In the genomic region with DNA sequence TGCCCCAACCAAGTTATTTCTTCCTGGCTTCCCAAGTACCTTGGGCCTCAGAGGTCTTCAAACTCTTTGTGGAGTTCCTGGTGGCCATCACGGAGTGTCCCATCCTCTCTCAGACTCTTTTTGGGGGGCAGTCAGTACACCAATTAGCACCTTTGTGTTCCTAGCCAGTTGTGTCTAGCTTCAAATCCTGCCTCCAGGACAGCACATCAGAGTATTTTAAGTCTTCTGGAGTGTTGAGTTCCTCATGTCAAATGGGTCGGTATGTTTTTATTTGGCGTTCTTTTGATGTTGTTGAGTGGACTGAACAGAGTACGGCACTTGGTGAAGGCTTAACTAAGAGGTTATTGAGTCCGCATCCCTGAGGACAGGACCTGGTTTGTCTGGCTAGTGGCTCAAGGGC, we compare ENCODE assay signal across 8 mouse cellular contexts. TPM values are rescaled to one million over a fixed set of nuclear protein-coding genes. Genes with fewer than 3 reads are reported as not detected.
DNase-seq lines count a peak whose midpoint lies in the region; ATAC-seq and TF ChIP-seq lines count a peak whose summit lies in the region.

No protein-coding gene starts in this region.

- peak overlapping the region; percentile 89 for H3K4me2 ChIP-seq in hindbrain, embryonic 14.5 days (replicated peaks)
- peak overlapping the region; percentile 77 for H3K4me2 ChIP-seq in midbrain, embryonic 15.5 days

- peak overlapping the region; percentile 40 for H3K27ac ChIP-seq in kidney, adult 2 months (ENCODE audit: insufficient read depth, low read depth, low read length)
- H3K27ac ChIP-seq in hindbrain, embryonic 14.5 days: peak overlapping the region; percentile 99
- H3K27ac ChIP-seq in midbrain, embryonic 15.5 days: peak overlapping the region; percentile 99

- no peak for TF ChIP-seq POLR2A in kidney, adult 2 months (IDR thresholded peaks at IDR 0.05; ENCODE audit: low read depth, low read length)

- peaks cover 46% of the 10 kb centered on the region for H3K4me1 ChIP-seq in kidney, adult 2 months (ENCODE audit: control insufficient read depth, insufficient read depth, low read length)
- peaks cover 49% of the 10 kb centered on the region for H3K4me1 ChIP-seq in hindbrain, embryonic 14.5 days (replicated peaks; ENCODE audit: control insufficient read depth, insufficient read depth, low read length)
- peaks cover 61% of the 10 kb centered on the region for H3K4me1 ChIP-seq in midbrain, embryonic 15.5 days

- H3K27me3 ChIP-seq in kidney, adult 2 months (replicated peaks; ENCODE audit: control insufficient read depth, insufficient read depth, low read length): no peaks in the 10 kb centered on the region
- no peaks in the 10 kb centered on the region for H3K27me3 ChIP-seq in hindbrain, embryonic 14.5 days (ENCODE audit: control insufficient read depth, insufficient read depth, low read length)
- H3K27me3 ChIP-seq in midbrain, embryonic 15.5 days (replicated peaks): no peaks in the 10 kb centered on the region

- ATAC-seq in hindbrain, embryonic 14.5 days (ENCODE audit: low FRiP score): peak; percentile 2; the same call in 1 of the 2 replicates
- ATAC-seq in midbrain, embryonic 15.5 days (replicated peaks): peak; percentile 32

- no peak for DNase-seq in kidney, adult 2 months
- DNase-seq in kidney, postnatal 25 days: no peak
- peak; percentile 38 for DNase-seq in embryo, embryonic 9.5 days (ENCODE audit: extremely low spot score)
- no peak for DNase-seq in hindbrain, embryonic 14.5 days (ENCODE audit: low spot score)
- DNase-seq in left cerebral cortex, adult 9 months (ENCODE audit: low spot score in 2 of 2): no peak
- no peak for DNase-seq in thymus, postnatal 10 days (ENCODE audit: low spot score in 2 of 2)
- DNase-seq in frontal cortex, postnatal 10 days (ENCODE audit: low spot score in 2 of 2): no peak

- TF ChIP-seq CTCF in kidney, adult 2 months (conservative IDR thresholded peaks at IDR 0.05; ENCODE audit: insufficient read depth, insufficient read length, low read depth, low read length): no peak

- WGBS in kidney, adult 2 months: 60% methylated on average over 5 of the region's 5 CpGs
- WGBS in hindbrain, embryonic 14.5 days: 63% methylated on average over 5 of the region's 5 CpGs
- WGBS in midbrain, embryonic 15.5 days: 46% methylated on average over 5 of the region's 5 CpGs

- H3K9ac ChIP-seq in hindbrain, embryonic 14.5 days: peak overlapping the region; percentile 99
- peak overlapping the region; percentile 98 for H3K9ac ChIP-seq in midbrain, embryonic 15.5 days

- H3K36me3 ChIP-seq in kidney, adult 2 months (ENCODE audit: control insufficient read depth, insufficient read depth, low read length): no peaks in the 10 kb centered on the region
- H3K36me3 ChIP-seq in hindbrain, embryonic 14.5 days (replicated peaks; ENCODE audit: control insufficient read depth, insufficient read depth): no peaks in the 10 kb centered on the region
- no peaks in the 10 kb centered on the region for H3K36me3 ChIP-seq in midbrain, embryonic 15.5 days (replicated peaks)

- peak overlapping the region; percentile 23; the same call in 1 of the 2 replicates for H3K4me3 ChIP-seq in kidney, adult 2 months (ENCODE audit: insufficient read depth, low read depth, low read length)
- H3K4me3 ChIP-seq in hindbrain, embryonic 14.5 days (replicated peaks; ENCODE audit: low read length): peak overlapping the region; percentile 93
- peak overlapping the region; percentile 90 for H3K4me3 ChIP-seq in midbrain, embryonic 15.5 days

- no peaks in the 10 kb centered on the region for H3K9me3 ChIP-seq in hindbrain, embryonic 14.5 days (ENCODE audit: control insufficient read depth, low read length)
- H3K9me3 ChIP-seq in midbrain, embryonic 15.5 days: no peaks in the 10 kb centered on the region

RNA-seq across cellular contexts. Expression of a gene that starts 0.5 kb away (rescaled TPM):
- polyA plus RNA-seq in kidney, adult 2 months (2012; rRNA removed): 125 and 145 TPM in 2 replicates
- 23.9 and 27.2 TPM in 2 replicates for polyA plus RNA-seq in hindbrain, embryonic 14.5 days (2014; fragmentation: Nextera tagmentation; extraction: Ambion mirVana)
- polyA plus RNA-seq in midbrain, embryonic 15.5 days (2015; fragmentation: Nextera tagmentation; extraction: Ambion mirVana): 28.0 and 28.8 TPM in 2 replicates

RNA-seq across cellular contexts. Expression of a gene that starts 4.7 kb away (rescaled TPM):
- 67.2 and 71.2 TPM in 2 replicates for polyA plus RNA-seq in kidney, adult 2 months (2012; rRNA removed)
- polyA plus RNA-seq in hindbrain, embryonic 14.5 days (2014; fragmentation: Nextera tagmentation; extraction: Ambion mirVana): 147 and 158 TPM in 2 replicates
- 135 TPM in 2 replicates for polyA plus RNA-seq in midbrain, embryonic 15.5 days (2015; fragmentation: Nextera tagmentation; extraction: Ambion mirVana)

Comparison
In these comparisons a context has a peak if more than half of its experiments do, and no peak if none do; other contexts are left out.
1. H3K27ac ChIP-seq: peak in every context shown above with its lines; median percentile 99 in hindbrain, embryonic 14.5 days; 99 in midbrain, embryonic 15.5 days; 40 in kidney, adult 2 months.
2. H3K4me3 ChIP-seq: peak in every context shown above with its lines; median percentile 93 in hindbrain, embryonic 14.5 days; 90 in midbrain, embryonic 15.5 days; 23 in kidney, adult 2 months.